Mouse (Mus musculus): ENCODE results near the gene Cdcp1.

DNA sequence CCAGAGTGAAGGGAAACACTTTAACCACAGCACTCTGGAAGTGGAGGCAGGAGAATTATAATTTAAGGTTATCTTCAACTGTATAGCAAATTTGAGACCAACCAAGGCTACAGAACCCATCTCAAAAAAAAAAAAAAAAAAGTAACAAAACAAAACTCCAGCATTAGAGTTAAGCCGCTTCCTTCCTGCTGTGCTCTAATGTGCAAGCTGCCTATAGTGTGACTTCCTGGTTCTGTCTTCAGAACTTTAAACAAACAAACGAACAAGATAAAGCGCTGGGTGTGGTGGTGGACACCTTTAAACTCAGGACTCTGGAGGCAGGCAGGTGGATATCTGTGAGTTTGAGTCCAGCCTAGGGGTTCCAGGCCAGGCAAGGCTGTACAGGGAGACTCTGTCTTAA lies 63.8 kb downstream of the Cdcp1 start:
- TF ChIP-seq POLR2A (IDR thresholded peaks at IDR 0.05; ENCODE audit: insufficient read length, low read depth) (no peak), USF1 (IDR thresholded peaks at IDR 0.05; ENCODE audit: low read depth) (no peak), POLR2AphosphoS2 (IDR thresholded peaks at IDR 0.05; ENCODE audit: insufficient read length, low read depth) (no peak), E2F4 (IDR thresholded peaks at IDR 0.05; ENCODE audit: insufficient read depth) (no peak), CEBPB (IDR thresholded peaks at IDR 0.05; ENCODE audit: insufficient read depth, poor library complexity, severe bottlenecking) (no peak)
